Mouse (Mus musculus) bone marrow macrophage, adult 2 months (primary cell): Measurements from ENCODE around the gene Ppp2r5a.

Source experiments
- CTCF ChIP-seq: IDR thresholded peaks from 2 replicates; pipeline ENCODE4 v1.5.1; 2012; ENCODE audit warnings: low read depth, mild to moderate bottlenecking, low read length, moderate library complexity
- POLR2A ChIP-seq: IDR thresholded peaks from 2 replicates; pipeline ENCODE4 v1.6.1; 2012; ENCODE audit warnings: mild to moderate bottlenecking, low read depth, low read length, borderline replicate concordance

DNA sequence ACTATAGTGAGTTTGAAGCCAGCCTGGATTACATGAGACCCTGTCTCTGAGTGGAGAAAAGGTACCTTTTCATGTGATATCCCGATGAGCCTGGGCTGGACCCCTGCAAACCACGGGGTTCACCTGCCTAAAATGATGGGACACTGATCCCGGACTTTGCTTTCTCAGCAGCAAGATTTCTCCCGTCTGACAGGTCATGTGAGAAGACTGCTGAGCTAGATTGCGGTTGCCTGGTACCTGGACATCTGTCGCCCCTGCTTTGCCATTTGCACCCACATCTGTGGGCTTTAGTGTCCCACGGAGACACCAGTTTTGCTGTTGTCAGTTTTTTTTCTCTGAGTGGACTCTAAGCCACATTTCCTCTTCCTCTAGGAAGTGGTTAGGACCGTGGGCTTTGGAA is 75.8 kb downstream of the Ppp2r5a start:
- TF ChIP-seq POLR2A: no peak
- no peak for TF ChIP-seq CTCF
